Mouse (Mus musculus): Measurements from ENCODE around the gene Tent2.

Gene Tent2

DNA sequence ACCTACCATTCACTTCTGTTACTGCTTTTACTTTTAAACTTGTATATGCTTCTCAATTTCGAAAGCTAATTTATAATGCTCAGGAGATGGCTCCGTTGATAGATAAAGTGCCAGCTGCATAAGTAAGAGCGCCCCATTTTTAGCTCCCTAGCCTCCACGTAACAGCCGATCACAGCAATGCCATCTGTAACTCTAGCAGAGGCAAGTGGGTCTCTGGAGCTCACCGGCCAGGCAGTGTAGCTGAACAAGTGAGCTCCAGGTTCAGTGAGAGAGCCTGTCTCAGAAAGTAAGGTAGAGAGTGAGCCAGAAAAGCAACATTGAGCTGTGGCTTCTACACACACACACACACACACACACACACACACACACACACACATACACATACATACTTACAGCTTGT, 51.0 kb downstream of the Tent2 start:
- no peak for DNase-seq

DNA sequence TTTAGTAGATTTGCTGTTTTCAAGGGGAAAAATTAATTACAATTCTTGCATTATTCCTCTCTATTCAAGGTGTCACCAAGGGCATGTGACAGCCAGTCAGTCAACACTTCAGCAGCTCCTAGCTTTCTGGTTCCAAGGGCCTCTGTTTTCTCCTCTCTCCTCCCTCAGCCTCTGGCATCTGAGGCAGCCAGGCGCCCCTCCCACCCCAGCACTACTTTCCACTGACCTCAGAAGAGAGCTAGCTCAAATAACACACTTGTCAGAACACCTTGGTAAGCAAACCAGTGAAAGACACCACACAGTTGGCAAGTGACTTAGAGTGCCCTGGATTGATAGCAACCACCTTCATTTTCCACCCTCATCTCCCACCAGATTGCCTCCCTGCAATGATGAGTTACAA, 54.1 kb downstream of the Tent2 start:
- no peak for DNase-seq

DNA sequence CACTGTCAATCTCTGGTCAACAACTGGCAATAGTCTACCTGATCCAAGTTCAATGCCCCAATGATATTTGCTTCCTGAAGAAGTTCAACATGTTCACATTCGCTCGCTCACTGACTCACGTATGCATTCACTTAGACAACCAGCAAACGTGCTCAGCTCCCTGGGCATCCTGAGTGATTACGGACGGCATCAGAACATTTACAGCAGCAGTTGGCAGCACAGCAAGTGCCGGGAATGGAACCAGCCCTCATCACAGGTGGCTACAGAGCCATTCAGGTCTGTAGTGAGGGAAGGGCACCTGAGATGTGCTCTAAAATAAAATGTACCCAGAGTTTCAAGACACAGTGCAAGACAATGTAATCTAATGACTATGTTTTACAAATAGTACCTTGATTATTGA, 55.1 kb downstream of the Tent2 start:
- DNase-seq: no peak

DNA sequence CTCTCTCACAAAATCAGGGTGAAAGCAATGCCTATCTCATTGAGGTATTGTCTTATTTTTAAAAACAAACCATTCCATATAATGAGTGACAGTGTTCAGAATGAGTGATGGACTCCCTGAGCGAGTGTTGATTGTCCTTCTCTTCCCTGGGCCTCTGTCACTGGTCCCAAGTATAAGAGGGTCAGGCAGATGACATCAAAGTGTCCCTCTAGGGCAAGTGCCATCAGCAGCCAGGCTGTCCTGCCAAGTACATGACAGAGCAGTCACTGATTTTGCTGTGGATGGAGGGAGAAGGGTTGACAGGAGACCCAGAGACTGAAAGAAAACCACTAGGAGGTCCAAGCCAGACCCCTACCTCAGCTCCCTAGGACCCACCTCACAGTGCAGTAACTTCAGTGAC, 55.9 kb downstream of the Tent2 start:
- no peak for DNase-seq

DNA sequence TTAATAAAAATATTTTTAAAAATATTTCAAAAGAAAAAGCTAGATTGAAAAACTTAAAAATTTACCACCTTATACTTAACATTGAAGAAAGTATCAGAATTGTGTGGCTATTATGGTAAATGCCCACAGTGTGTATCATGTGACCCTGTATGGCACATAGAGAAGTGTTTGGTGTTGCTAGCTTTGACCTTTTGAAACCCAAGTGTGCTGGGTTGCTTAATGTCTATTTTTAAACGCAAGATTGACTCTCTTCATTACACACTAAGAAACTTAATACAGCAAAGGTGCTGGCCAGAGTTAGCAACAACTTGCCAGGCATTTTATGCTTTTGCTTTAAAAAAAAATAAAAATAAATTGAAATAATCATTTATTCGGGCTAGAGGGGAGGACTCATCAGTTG, 56.7 kb downstream of the Tent2 start:
- no peak for DNase-seq

DNA sequence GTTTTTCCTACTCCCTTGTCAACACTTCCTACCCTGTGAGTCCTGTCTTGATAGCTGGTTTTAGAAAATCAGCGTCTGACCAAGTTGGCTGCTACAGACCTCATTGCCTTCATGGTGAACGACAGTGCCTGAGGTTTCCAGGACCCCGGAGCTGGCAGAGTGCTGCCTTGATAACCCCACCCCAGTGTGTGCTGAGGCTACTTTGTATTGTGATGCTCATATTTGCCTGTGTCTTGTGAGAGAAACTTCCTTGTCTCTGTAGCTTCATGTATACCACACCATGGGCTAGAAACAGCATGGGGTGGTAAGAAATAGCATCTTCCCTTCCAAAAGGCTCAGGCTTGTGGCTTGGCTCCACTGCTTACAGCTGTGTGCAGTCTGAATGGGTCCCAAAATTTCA, 61.5 kb downstream of the Tent2 start:
- DNase-seq: no peak

DNA sequence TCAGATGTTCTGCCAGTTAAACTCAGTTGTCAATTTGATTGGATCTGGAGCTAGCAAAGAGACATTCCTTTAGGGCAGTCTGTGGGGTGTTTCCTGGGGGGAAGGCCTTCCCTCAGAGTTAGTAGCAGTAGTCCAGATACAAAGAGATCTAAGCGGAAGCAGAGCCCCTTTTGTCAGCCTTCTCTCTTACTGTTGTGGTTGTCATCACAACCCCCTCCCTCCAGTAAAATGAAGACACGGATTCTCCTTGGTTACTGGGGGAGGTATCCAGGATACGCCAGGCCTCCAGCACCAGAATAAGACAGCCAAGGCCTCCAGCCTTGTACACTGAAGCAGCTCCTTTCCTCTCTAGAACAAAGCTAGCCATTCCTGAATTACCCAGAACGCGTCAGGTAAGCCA, 63.2 kb downstream of the Tent2 start:
- no peak for DNase-seq

DNA sequence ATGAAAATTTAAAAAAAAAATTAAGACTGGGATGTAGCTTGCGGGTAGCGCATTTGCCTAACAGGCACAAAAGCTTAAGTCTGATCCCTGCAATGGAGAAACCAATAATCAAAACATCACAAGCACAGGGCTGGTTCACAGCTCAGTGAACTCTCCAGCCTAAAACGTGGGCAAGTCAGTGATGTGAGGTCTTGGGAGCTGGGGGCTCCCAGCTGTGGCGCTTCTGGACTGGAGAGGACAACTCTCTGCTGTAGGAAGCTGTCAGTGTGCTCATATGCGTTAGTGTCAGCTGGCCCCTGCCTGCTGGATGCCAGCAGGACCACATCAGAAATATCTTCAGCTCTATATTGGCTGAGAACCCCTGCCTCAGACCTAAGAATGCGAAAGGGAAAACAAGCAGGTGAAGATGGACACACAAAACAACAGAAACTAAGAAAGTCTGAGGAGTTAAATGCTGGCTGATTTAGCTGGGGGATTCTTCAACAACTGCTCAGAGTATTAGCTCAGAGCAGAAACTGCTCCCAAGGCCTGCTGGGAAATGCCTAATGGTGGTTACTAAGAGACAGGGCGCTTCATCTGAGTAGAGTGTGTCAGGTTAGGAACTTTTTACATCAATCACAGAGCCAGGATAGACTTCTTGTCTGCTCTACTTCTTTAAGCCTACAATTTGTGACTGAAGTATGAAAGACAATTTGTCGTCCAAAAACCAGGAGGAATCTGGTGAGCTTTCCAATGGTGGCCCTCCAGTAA, 63.9 kb downstream of the Tent2 start:
- DNase-seq: no peak

DNA sequence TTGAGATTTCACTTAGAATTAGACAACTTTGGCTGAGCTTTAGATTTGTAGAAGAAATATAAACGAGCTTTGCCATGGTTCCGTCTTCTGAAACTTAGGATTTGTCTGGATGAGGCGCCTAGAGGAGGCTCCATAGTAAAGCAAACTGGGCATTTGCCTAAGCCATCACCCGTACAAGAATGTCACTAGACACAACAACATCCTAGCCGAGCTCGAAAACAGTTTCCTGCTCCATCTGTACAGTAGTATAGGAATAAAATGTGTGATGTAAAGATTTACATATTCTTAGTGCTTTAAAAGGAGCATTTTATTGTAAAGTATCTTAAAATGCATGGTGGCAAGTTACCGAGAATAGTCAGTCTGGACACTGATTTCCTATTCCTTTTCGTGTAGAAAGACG, 69.9 kb downstream of the Tent2 start:
- no peak for DNase-seq

DNA sequence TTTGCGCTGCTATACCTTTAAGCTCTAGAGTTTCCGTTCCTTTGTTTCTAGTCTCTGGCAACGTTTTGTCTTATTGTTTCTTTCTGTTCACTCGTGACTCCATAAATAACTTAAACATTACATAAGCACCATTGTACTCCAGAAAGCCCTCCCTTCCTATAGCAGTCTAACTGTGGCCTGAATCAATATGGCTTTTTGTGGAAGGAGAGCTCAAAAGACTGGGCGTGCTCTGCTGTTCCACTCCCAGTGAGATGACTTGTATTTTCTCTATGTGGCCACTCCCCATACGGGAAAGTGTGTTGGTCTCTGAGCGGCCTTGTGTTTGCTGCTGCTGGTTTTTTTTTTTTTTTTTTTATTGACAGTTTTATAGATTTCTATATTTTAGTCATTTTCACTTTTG, 74.9 kb downstream of the Tent2 start:
- DNase-seq: no peak

DNA sequence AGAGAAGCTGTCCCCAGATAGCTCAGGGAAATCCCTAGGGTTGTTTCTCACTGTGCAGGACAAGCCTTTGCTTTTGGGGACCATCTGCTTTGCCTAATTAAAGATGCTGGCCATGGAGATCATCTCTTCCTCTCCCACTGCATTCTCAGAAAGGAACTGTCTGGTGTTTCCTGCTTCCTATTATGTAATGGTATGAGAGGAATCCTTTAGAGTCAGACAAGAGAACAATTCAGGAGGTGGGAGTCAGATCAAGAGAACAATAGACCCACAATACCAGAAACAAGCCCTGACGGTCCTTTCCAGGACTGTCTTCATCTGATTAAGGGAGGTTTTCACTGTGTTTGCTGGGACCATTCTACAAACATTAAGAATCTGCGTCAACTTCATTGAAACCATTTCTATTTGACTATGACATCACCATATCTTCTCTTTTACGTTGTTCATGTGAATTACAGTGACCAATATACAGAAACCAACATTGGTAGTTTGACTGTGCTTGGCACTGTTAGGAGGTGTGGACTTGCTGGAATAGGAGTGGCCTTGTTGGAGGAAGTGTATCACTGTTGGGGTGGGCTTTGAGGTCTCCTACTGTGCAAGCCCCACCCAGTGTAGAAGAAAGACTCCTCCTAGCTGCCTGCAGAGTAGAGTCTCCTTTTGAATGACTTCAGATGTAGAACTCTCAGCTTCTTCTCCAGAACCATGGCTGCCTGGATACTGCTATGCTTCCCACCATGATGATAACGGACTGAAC, 89.7 kb downstream of the Tent2 start:
- DNase-seq: no peak

DNA sequence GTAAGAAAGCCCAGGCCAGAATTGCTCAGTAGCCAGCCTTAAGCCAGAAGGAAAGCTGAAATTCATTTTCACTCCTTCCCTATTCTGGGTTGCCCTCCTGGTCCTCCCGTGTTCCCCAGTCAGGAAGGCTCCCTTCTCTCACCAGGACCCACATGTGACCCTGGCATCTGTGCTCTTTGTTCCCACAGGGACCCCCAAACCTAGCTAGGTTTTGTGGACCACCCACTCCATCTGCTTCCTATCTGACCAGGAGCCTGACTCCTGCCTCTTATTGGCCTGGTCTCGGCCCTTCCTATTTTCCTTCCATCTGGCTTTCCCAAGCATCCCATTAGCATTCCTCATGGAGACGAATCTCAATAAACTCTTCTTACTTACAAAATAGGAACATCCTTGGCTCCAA, 93.6 kb downstream of the Tent2 start:
- DNase-seq: no peak

DNA sequence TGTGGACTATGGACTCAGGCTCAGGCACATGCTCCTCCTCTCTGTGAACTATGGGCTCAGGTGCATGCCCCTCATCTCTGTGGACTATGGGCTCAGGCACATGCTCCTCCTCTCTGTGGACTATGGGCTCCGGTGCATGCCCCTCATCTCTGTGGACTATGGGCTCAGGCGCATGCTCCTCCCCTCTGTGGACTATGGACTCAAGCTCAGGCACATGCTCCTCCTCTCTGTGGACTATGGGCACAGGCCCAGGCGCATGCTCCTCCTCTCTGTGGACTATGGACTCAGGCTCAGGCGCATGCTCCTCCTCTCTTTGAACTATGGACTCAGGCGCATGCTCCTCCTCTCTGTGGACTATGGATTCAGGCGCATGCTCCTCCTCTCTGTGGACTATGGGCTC, 95.5 kb downstream of the Tent2 start:
- no peak for DNase-seq

Data from kidney, adult 18-20 months (tissue).